Mouse (Mus musculus): ENCODE measurements around the gene Tchp. TPM values are rescaled to one million over a fixed set of nuclear protein-coding genes. Genes with fewer than 3 reads are reported as not detected.

Gene Tchp
- polyA plus RNA-seq (2017; shearing (Covaris generic)): 13.0 TPM

GRCm38 (mm10) chr5:114707265-114708068 is at the start of gene Tchp:
TSS of gene Tchp (plus strand) at chr5:114707760.

GRCm38 (mm10) chr5:114658255-114658654 is 49.3 kb upstream of the Tchp start, which contains the start of gene Trpv4:
TSS of gene Trpv4 (minus strand) at chr5:114658421.

GRCm38 (mm10) chr5:114690633-114691567 is 16.7 kb upstream of the Tchp start, which contains the start of gene Gltp:
TSS of gene Gltp (minus strand) at chr5:114690984.

Other genes starting within 250 kb of the Tchp start
- 1.6 TPM for gene Fam222a, start 139.7 kb upstream of the Tchp start, polyA plus RNA-seq (2017; shearing (Covaris generic))
- gene Trpv4, start 49.3 kb upstream of the Tchp start, polyA plus RNA-seq (2017; shearing (Covaris generic)): 1.1 TPM
- 157 TPM for gene Gltp, start 16.8 kb upstream of the Tchp start, polyA plus RNA-seq (2017; shearing (Covaris generic))
- 136 TPM for gene Ankrd13a, start 66.9 kb downstream of the Tchp start, polyA plus RNA-seq (2017; shearing (Covaris generic))
- gene Git2, start 67.8 kb downstream of the Tchp start, polyA plus RNA-seq (2017; shearing (Covaris generic)): 122 TPM
- gene 1500011B03Rik, start 115.7 kb downstream of the Tchp start, polyA plus RNA-seq (2017; shearing (Covaris generic)): 38.9 TPM
- gene 4930519G04Rik, start 145.9 kb downstream of the Tchp start, polyA plus RNA-seq (2017; shearing (Covaris generic)): not detected
- gene Gm9936, start 150.9 kb downstream of the Tchp start, polyA plus RNA-seq (2017; shearing (Covaris generic)): not detected
- 15.3 TPM for gene Oasl2, start 189.2 kb downstream of the Tchp start, polyA plus RNA-seq (2017; shearing (Covaris generic))
- 5.3 TPM for gene Oasl1, start 215.5 kb downstream of the Tchp start, polyA plus RNA-seq (2017; shearing (Covaris generic))
- 20.4 TPM for gene 2210016L21Rik, start 234.4 kb downstream of the Tchp start, polyA plus RNA-seq (2017; shearing (Covaris generic))